Mouse (Mus musculus): ENCODE measurements around the gene Nell2. TPM values are rescaled to one million over a fixed set of nuclear protein-coding genes. Genes with fewer than 3 reads are reported as not detected.
"Not testable (repeated sequence)": the region's sequence is repeated elsewhere in the genome, so short reads cannot be mapped to it uniquely, and the experiment has no call there.

Gene Nell2
- polyA plus RNA-seq, 1 experiment = 0.46 TPM

DNA sequence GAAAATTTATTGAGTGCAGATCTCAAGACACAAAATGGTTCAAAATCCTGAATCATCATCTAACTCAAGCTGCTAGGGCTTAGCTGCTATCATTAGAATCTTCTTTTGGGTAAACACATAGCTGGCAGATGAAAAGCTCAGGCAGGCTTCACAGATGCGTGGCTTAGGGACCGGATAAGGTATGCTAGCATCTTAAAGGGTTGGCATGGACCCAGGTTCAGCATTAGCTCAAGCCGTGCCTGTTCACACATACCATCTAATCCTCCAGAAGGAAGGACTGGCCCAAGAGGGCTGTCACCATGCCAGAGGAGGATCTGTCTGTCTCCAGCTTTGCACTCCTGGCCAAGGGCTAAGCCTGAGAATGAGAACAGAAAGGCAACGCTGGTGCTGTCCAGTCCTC, 8.4 kb upstream of the Nell2 start:
- H3K36me3 ChIP-seq (ENCODE audit: control insufficient read depth, insufficient read depth, low read length) = no peaks in the 10 kb centered on the region
- H3K27ac ChIP-seq (ENCODE audit: insufficient read depth, low read depth, low read length) = no peak overlapping the region
- H3K4me3 ChIP-seq (ENCODE audit: low read depth, low read length) = no peak overlapping the region
- WGBS = 70% methylated on average over 4 of the region's 4 CpGs
- H3K4me1 ChIP-seq (ENCODE audit: control insufficient read depth, insufficient read depth, insufficient read length, low read length) = no peaks in the 10 kb centered on the region
- H3K27me3 ChIP-seq (ENCODE audit: control insufficient read depth, insufficient read depth, low read length) = no peaks in the 10 kb centered on the region
- no peak for TF ChIP-seq POLR2A (IDR thresholded peaks at IDR 0.05; ENCODE audit: low read depth, low read length)
- TF ChIP-seq CTCF (IDR thresholded peaks at IDR 0.05; ENCODE audit: extremely low read depth, insufficient read length, insufficient replicate concordance, low read depth, low read length) = no peak

GRCm38 (mm10) chr15:95536230-95536629, 7.9 kb upstream of the Nell2 start:
- Histone ChIP-seq H3K27me3 (ENCODE audit: control insufficient read depth, insufficient read depth, low read length) (no peaks in the 10 kb centered on the region), H3K4me3 (ENCODE audit: low read depth, low read length) (no peak overlapping the region), H3K36me3 (ENCODE audit: control insufficient read depth, insufficient read depth, low read length) (no peaks in the 10 kb centered on the region), H3K27ac (ENCODE audit: insufficient read depth, low read depth, low read length) (no peak overlapping the region), H3K4me1 (ENCODE audit: control insufficient read depth, insufficient read depth, insufficient read length, low read length) (no peaks in the 10 kb centered on the region)
- TF ChIP-seq POLR2A (IDR thresholded peaks at IDR 0.05; ENCODE audit: low read depth, low read length) (no peak), CTCF (IDR thresholded peaks at IDR 0.05; ENCODE audit: extremely low read depth, insufficient read length, insufficient replicate concordance, low read depth, low read length) (no peak)
- 69% methylated on average over 4 of the region's 4 CpGs for WGBS

GRCm38 (mm10) chr15:95534644-95535043, 6.3 kb upstream of the Nell2 start:
- no peak overlapping the region for H3K27ac ChIP-seq (ENCODE audit: insufficient read depth, low read depth, low read length)
- H3K27me3 ChIP-seq (ENCODE audit: control insufficient read depth, insufficient read depth, low read length) = no peaks in the 10 kb centered on the region
- 73% methylated on average over 6 of the region's 6 CpGs for WGBS
- no peak overlapping the region for H3K4me3 ChIP-seq (ENCODE audit: low read depth, low read length)
- no peaks in the 10 kb centered on the region for H3K36me3 ChIP-seq (ENCODE audit: control insufficient read depth, insufficient read depth, low read length)
- no peaks in the 10 kb centered on the region for H3K4me1 ChIP-seq (ENCODE audit: control insufficient read depth, insufficient read depth, insufficient read length, low read length)
- TF ChIP-seq POLR2A (IDR thresholded peaks at IDR 0.05; ENCODE audit: low read depth, low read length) (no peak), CTCF (IDR thresholded peaks at IDR 0.05; ENCODE audit: extremely low read depth, insufficient read length, insufficient replicate concordance, low read depth, low read length) (no peak)

DNA sequence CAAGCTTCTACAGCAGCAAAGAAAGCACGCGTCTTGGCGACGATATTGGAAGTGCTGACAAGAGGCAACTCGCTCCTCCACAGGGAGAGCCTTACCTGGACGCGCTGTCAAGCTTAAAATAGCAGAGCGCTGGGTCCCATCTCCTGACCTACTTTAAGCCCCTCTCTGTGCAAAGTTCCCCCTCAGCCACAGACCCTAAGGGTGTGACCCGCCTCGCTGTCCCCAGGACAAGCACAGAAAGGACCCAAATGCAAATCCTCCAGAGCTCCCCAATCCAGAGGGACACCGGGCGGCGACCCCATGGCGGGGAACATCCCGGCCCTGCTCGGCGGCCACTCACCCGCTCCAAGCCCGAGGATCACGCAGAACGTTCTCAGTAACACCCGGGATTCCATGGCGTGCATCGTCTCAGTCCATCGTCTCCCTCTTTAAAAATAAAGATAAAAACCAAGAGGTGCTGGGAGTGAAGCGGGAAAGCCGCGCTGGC, 855 bp downstream of the Nell2 start:
- TF ChIP-seq CTCF (IDR thresholded peaks at IDR 0.05; ENCODE audit: extremely low read depth, insufficient read length, insufficient replicate concordance, low read depth, low read length) = no peak
- TF ChIP-seq POLR2A (IDR thresholded peaks at IDR 0.05; ENCODE audit: low read depth, low read length) = no peak
- 3% methylated on average over 28 of the region's 28 CpGs for WGBS
- Histone ChIP-seq H3K27ac (ENCODE audit: insufficient read depth, low read depth, low read length) (no peak overlapping the region), H3K4me1 (ENCODE audit: control insufficient read depth, insufficient read depth, insufficient read length, low read length) (no peaks in the 10 kb centered on the region), H3K27me3 (ENCODE audit: control insufficient read depth, insufficient read depth, low read length) (peaks cover 21% of the 10 kb centered on the region), H3K36me3 (ENCODE audit: control insufficient read depth, insufficient read depth, low read length) (no peaks in the 10 kb centered on the region), H3K4me3 (ENCODE audit: low read depth, low read length) (peak overlapping the region; percentile 28)

DNA sequence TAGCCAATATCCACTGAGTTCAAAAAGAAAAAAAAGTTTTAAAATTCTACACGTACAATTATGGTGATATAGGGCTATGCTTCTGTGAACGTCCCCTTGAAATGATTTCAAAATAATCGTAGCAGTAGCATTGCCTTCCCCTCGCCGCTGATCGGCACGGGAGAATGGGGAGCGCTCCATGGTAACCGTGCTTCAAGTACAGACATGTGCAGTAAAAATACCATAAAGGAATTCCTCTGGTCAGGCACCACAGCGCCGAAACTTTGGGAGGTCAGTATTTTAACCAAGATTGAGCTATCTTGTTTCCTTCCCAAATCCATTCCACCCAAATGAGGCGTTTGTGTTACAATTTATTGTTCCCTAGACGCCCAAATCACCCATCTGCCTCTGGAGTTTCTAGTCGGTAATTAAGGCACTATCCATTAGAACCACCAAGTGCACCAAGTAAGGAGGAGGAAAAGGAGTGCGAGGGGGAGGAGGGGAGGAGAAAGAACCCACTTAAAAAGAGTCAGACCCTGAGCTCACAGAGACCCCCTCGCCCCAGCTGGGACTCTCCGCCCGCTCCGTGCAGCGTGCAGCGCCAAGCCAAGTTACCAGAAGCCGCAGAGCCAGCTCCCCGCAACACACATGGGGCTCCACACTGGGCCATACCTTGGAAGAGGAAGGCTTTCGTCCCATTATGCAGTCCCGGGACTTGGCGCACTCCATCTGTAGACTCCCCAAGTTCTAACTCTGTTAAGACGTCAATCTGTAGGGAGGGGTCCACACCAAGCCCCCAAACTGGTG, 1.5 kb downstream of the Nell2 start:
- H3K4me3 ChIP-seq (ENCODE audit: low read depth, low read length) = no peak overlapping the region
- WGBS = 9% methylated on average over 27 of the region's 27 CpGs
- no peak for TF ChIP-seq POLR2A (IDR thresholded peaks at IDR 0.05; ENCODE audit: low read depth, low read length)
- no peak for TF ChIP-seq CTCF (IDR thresholded peaks at IDR 0.05; ENCODE audit: extremely low read depth, insufficient read length, insufficient replicate concordance, low read depth, low read length)

GRCm38 (mm10) chr15:95525997-95526396, 2.4 kb downstream of the Nell2 start:
- no peak overlapping the region for H3K4me3 ChIP-seq (ENCODE audit: low read depth, low read length)
- WGBS = 11% methylated on average over 5 of the region's 5 CpGs
- no peak for TF ChIP-seq POLR2A (IDR thresholded peaks at IDR 0.05; ENCODE audit: low read depth, low read length)
- no peak for TF ChIP-seq CTCF (IDR thresholded peaks at IDR 0.05; ENCODE audit: extremely low read depth, insufficient read length, insufficient replicate concordance, low read depth, low read length)
- no peak overlapping the region for H3K27ac ChIP-seq (ENCODE audit: insufficient read depth, low read depth, low read length)
- peaks cover 21% of the 10 kb centered on the region for H3K27me3 ChIP-seq (ENCODE audit: control insufficient read depth, insufficient read depth, low read length)
- H3K4me1 ChIP-seq (ENCODE audit: control insufficient read depth, insufficient read depth, insufficient read length, low read length) = no peaks in the 10 kb centered on the region
- H3K36me3 ChIP-seq (ENCODE audit: control insufficient read depth, insufficient read depth, low read length) = no peaks in the 10 kb centered on the region

More for the DNA sequence above, 1.5 kb downstream of the Nell2 start:
- no peaks in the 10 kb centered on the region for H3K36me3 ChIP-seq (ENCODE audit: control insufficient read depth, insufficient read depth, low read length)
- no peaks in the 10 kb centered on the region for H3K4me1 ChIP-seq (ENCODE audit: control insufficient read depth, insufficient read depth, insufficient read length, low read length)
- H3K27ac ChIP-seq (ENCODE audit: insufficient read depth, low read depth, low read length) = no peak overlapping the region
- peaks cover 21% of the 10 kb centered on the region for H3K27me3 ChIP-seq (ENCODE audit: control insufficient read depth, insufficient read depth, low read length)

DNA sequence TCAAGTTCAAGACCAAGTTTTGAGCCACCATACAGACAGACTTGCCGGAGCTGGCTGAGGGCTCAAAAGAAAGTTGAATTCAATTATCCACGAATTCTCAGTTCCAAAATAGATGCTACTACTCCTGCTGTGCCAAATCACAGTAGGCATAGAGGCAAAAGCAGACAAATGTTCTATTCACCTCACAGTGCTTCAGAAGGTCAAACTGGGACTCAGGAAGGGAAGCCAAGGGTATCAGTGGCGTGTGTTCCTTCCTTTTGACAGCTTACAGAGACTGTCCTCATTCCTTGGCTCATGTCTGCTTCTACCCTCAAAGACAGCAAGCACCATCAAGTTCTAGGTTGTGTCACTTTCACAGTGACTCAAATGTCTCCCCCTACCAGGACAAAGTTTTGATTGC, 10.2 kb downstream of the Nell2 start:
- H3K4me3 ChIP-seq (ENCODE audit: low read depth, low read length) = no peak overlapping the region
- TF ChIP-seq CTCF (IDR thresholded peaks at IDR 0.05; ENCODE audit: extremely low read depth, insufficient read length, insufficient replicate concordance, low read depth, low read length) (no peak), POLR2A (IDR thresholded peaks at IDR 0.05; ENCODE audit: low read depth, low read length) (no peak)
- H3K27ac ChIP-seq (ENCODE audit: insufficient read depth, low read depth, low read length) = no peak overlapping the region
- H3K27me3 ChIP-seq (ENCODE audit: control insufficient read depth, insufficient read depth, low read length) = no peaks in the 10 kb centered on the region
- H3K4me1 ChIP-seq (ENCODE audit: control insufficient read depth, insufficient read depth, insufficient read length, low read length) = no peaks in the 10 kb centered on the region
- H3K36me3 ChIP-seq (ENCODE audit: control insufficient read depth, insufficient read depth, low read length) = no peaks in the 10 kb centered on the region
- WGBS = 66% methylated on average over 3 of the region's 3 CpGs

- WGBS = 77% methylated on average over 2 of the region's 2 CpGs
- H3K27me3 ChIP-seq (ENCODE audit: control insufficient read depth, insufficient read depth, low read length); H3K4me1 ChIP-seq (ENCODE audit: control insufficient read depth, insufficient read depth, insufficient read length, low read length); H3K4me3 ChIP-seq (ENCODE audit: low read depth, low read length); H3K36me3 ChIP-seq (ENCODE audit: control insufficient read depth, insufficient read depth, low read length); H3K27ac ChIP-seq (ENCODE audit: insufficient read depth, low read depth, low read length): not testable (repeated sequence)
These were observed 15.1 kb downstream of the Nell2 start for GRCm38 (mm10) chr15:95513306-95513705.

Data from small intestine, adult 2 months (tissue).